Mouse (Mus musculus) liver, embryonic 15.5 days (tissue): ENCODE measurements at regions not wholly inside any gene's neighbourhood (a gene's known extent, or its start where the extent isn't known, plus 50 kb on each side); places are given as distances from the start of the nearest gene placed in this dataset.

ENCODE experiments used
- ATAC-seq: fragments of 200-750 bp; cut with Nextera tagmentation; 2 replicates; pipeline ENCODE4 v1.8.0; 2017; ENCODE audit warnings: moderate number of reproducible peaks, mild to moderate bottlenecking, moderate library complexity; ENCODE audit not compliant: insufficient read depth
- H3K27ac ChIP-seq: fragments of 300-500 bp; sonication (generic); replicated peaks from 2 replicates; pipeline ENCODE4 v1.5.1; 2015; ENCODE audit warnings: mild to moderate bottlenecking, inconsistent platforms
- H3K27me3 ChIP-seq: fragments of 300-500 bp; sonication (generic); 2 replicates; pipeline ENCODE4 v1.6.1; 2015; ENCODE audit warnings: mild to moderate bottlenecking, inconsistent platforms
- H3K36me3 ChIP-seq: fragments of 300-500 bp; sonication (generic); replicated peaks from 2 replicates; pipeline ENCODE4 v1.6.1; 2015; ENCODE audit warnings: moderate library complexity, mild to moderate bottlenecking, inconsistent platforms
- H3K4me1 ChIP-seq: fragments of 300-500 bp; sonication (generic); replicated peaks from 2 replicates; pipeline ENCODE4 v1.6.1; 2015; ENCODE audit warnings: inconsistent platforms
- H3K4me2 ChIP-seq: fragments of 300-500 bp; sonication (generic); 2 replicates; pipeline ENCODE4 v1.6.1; 2015; ENCODE audit warnings: moderate library complexity, mild to moderate bottlenecking, inconsistent platforms
- H3K4me3 ChIP-seq: fragments of 300-500 bp; sonication (generic); replicated peaks from 2 replicates; pipeline ENCODE4 v1.5.1; 2015; ENCODE audit warnings: mild to moderate bottlenecking, inconsistent platforms
- H3K9ac ChIP-seq: fragments of 300-500 bp; sonication (generic); 2 replicates; pipeline ENCODE4 v1.6.1; 2015; ENCODE audit warnings: moderate library complexity, mild to moderate bottlenecking, inconsistent platforms
- H3K9me3 ChIP-seq: fragments of 300-500 bp; sonication (generic); replicated peaks from 2 replicates; pipeline ENCODE4 v1.6.1; 2016; ENCODE audit warnings: inconsistent platforms
- WGBS: fragments of 180-500 bp; shearing (Covaris S2); methylation state at CpG from one replicate; pipeline ENCODE4 v1.1.7; 2015; ENCODE audit warnings: mixed read lengths; ENCODE audit not compliant: insufficient replicate concordance; 5-methylcytosine and 5-hydroxymethylcytosine counted together

DNA sequence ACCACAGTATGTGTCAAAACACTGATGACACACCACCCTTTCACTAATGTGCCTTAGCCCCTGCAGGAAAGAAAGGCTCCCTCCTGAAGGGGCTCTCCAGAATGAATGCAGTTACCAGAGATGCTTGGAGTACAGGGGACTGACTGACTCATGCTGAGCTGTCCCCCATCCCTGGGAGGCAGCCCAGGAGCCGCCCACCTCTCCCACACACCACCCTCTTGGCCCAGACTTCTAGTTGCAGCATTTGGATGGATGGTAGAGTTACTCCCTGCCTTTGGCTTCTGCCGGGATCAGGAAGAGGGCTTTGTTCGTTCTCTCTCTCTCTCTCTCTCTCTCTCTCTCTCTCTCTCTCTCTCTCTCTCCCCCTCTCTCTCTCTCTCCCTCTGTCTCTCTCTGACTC lies 53.4 kb upstream of the Jun start:
- Histone ChIP-seq H3K27ac (no peak overlapping the region), H3K9ac (no peak overlapping the region), H3K4me3 (no peak overlapping the region), H3K9me3 (no peaks in the 10 kb centered on the region), H3K4me1 (peaks cover 9% of the 10 kb centered on the region; the same call in 1 of the 2 replicates), H3K27me3 (peaks cover 13% of the 10 kb centered on the region), H3K4me2 (no peak overlapping the region), H3K36me3 (no peaks in the 10 kb centered on the region)
- 17% methylated on average over 3 of the region's 3 CpGs for WGBS
- ATAC-seq = no peak

- no peaks in the 10 kb centered on the region for H3K9me3 ChIP-seq
- peak overlapping the region; percentile 37 for H3K4me2 ChIP-seq
- no peaks in the 10 kb centered on the region for H3K36me3 ChIP-seq
- peak; percentile 60 for ATAC-seq
- no peak overlapping the region for H3K9ac ChIP-seq
- peaks cover 13% of the 10 kb centered on the region for H3K27me3 ChIP-seq
- H3K4me3 ChIP-seq = no peak overlapping the region
- peaks cover 9% of the 10 kb centered on the region; the same call in 1 of the 2 replicates for H3K4me1 ChIP-seq
- no peak overlapping the region for H3K27ac ChIP-seq
- 13% methylated on average over 16 of the region's 16 CpGs for WGBS
Measured at GRCm38 (mm10) chr4:95105926-95106622, 54.1 kb upstream of the Jun start.

GRCm38 (mm10) chr4:95106881-95107665 lies 55.1 kb upstream of the Jun start:
- H3K27me3 ChIP-seq = peaks cover 13% of the 10 kb centered on the region
- ATAC-seq = no peak
- H3K27ac ChIP-seq = no peak overlapping the region
- no peaks in the 10 kb centered on the region for H3K9me3 ChIP-seq
- no peak overlapping the region for H3K9ac ChIP-seq
- no peaks in the 10 kb centered on the region for H3K36me3 ChIP-seq
- no peak overlapping the region for H3K4me2 ChIP-seq
- no peak overlapping the region for H3K4me3 ChIP-seq
- H3K4me1 ChIP-seq = peaks cover 9% of the 10 kb centered on the region; the same call in 1 of the 2 replicates
- WGBS = 37% methylated on average over 10 of the region's 10 CpGs

GRCm38 (mm10) chr4:95108811-95109210 lies 56.8 kb upstream of the Jun start:
- peaks cover 13% of the 10 kb centered on the region for H3K27me3 ChIP-seq
- no peak overlapping the region for H3K27ac ChIP-seq
- peaks cover 9% of the 10 kb centered on the region; the same call in 1 of the 2 replicates for H3K4me1 ChIP-seq
- H3K9ac ChIP-seq = no peak overlapping the region
- no peak for ATAC-seq
- WGBS = 64% methylated on average over 6 of the region's 6 CpGs
- H3K4me2 ChIP-seq = no peak overlapping the region
- no peak overlapping the region for H3K4me3 ChIP-seq
- no peaks in the 10 kb centered on the region for H3K9me3 ChIP-seq
- no peaks in the 10 kb centered on the region for H3K36me3 ChIP-seq

GRCm38 (mm10) chr4:95110828-95111227 lies 58.8 kb upstream of the Jun start:
- Histone ChIP-seq H3K4me1 (peaks cover 9% of the 10 kb centered on the region; the same call in 1 of the 2 replicates), H3K4me2 (no peak overlapping the region), H3K27me3 (peaks cover 9% of the 10 kb centered on the region), H3K27ac (no peak overlapping the region), H3K9ac (no peak overlapping the region), H3K9me3 (no peaks in the 10 kb centered on the region), H3K36me3 (no peaks in the 10 kb centered on the region), H3K4me3 (no peak overlapping the region)
- WGBS = 70% methylated on average over 8 of the region's 8 CpGs
- no peak for ATAC-seq

DNA sequence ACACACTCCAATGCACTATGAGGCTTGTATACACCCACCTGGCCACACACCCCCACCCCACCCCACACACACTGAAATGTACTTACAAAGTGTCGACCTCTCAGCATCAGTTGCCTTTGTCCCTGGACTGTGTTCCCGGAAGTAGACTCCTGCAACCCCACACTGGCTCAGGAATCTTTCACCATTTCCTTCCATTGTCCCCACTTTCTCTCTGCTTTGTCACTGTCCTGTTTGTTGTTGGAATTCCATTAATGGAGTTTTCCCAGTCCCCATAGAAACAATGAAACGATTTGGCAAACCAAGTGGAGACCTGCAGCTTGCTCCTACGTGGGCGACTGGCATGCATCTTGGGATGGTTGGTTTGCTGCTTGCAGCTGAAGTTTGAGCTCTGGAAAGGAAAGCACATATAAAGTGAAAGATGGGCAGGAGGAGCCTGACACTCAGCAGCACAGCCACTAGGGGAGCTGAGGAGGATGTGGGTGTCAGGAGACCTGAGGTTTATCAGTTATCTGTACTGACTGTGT lies 65.2 kb upstream of the Jun start:
- Histone ChIP-seq H3K9me3 (no peaks in the 10 kb centered on the region), H3K27ac (no peak overlapping the region), H3K9ac (no peak overlapping the region), H3K27me3 (no peaks in the 10 kb centered on the region), H3K36me3 (no peaks in the 10 kb centered on the region), H3K4me3 (no peak overlapping the region), H3K4me1 (peaks cover 4% of the 10 kb centered on the region; the same call in 1 of the 2 replicates), H3K4me2 (no peak overlapping the region)
- WGBS = 27% methylated on average over 5 of the region's 5 CpGs
- ATAC-seq = no peak

GRCm38 (mm10) chr4:95120876-95121275 lies 68.9 kb upstream of the Jun start:
- WGBS = 58% methylated on average over 1 of the region's 1 CpGs
- H3K36me3 ChIP-seq = no peaks in the 10 kb centered on the region
- ATAC-seq = no peak
- H3K9ac ChIP-seq = no peak overlapping the region
- no peaks in the 10 kb centered on the region for H3K9me3 ChIP-seq
- H3K4me3 ChIP-seq = no peak overlapping the region
- H3K27me3 ChIP-seq = no peaks in the 10 kb centered on the region
- no peak overlapping the region for H3K4me2 ChIP-seq
- H3K4me1 ChIP-seq = peaks cover 4% of the 10 kb centered on the region; the same call in 1 of the 2 replicates
- no peak overlapping the region for H3K27ac ChIP-seq

- Histone ChIP-seq H3K9me3 (no peaks in the 10 kb centered on the region), H3K27ac (no peak overlapping the region), H3K36me3 (no peaks in the 10 kb centered on the region), H3K27me3 (no peaks in the 10 kb centered on the region), H3K4me1 (no peaks in the 10 kb centered on the region), H3K9ac (no peak overlapping the region), H3K4me2 (no peak overlapping the region), H3K4me3 (no peak overlapping the region)
- no peak for ATAC-seq
- WGBS = 67% methylated on average over 1 of the region's 1 CpGs
Measured at GRCm38 (mm10) chr4:95125346-95125745, 73.3 kb upstream of the Jun start.

DNA sequence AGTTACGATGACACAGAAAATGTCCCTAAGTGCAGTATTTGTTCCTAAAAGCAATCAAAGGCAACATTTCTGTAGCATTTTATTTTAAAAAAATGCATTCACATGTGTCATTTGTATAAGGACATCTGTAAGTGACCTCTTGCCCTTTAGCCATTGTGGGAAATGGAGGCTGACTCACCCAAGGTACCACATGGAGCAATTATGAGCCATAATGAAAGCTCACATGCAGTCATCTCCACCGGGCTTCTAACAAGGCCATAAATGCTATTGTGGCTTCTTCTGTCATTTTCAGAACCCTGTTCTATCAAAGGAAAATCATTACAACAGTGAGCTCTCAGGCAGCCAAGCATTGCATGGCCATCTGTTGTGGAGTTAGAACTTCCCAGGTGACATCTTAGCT lies 75.9 kb upstream of the Jun start:
- Histone ChIP-seq H3K4me1 (no peaks in the 10 kb centered on the region), H3K4me3 (no peak overlapping the region), H3K9ac (no peak overlapping the region), H3K9me3 (no peaks in the 10 kb centered on the region), H3K4me2 (no peak overlapping the region), H3K27ac (no peak overlapping the region), H3K36me3 (no peaks in the 10 kb centered on the region), H3K27me3 (no peaks in the 10 kb centered on the region)
- ATAC-seq = no peak
- 53% methylated on average over 2 of the region's 2 CpGs for WGBS

GRCm38 (mm10) chr4:95133815-95134214 lies 81.8 kb upstream of the Jun start:
- no peak for ATAC-seq
- Histone ChIP-seq H3K4me1 (no peaks in the 10 kb centered on the region), H3K4me2 (no peak overlapping the region), H3K36me3 (no peaks in the 10 kb centered on the region), H3K4me3 (no peak overlapping the region), H3K9ac (no peak overlapping the region), H3K27ac (no peak overlapping the region), H3K27me3 (0 out of 2 replicates have a peak, but pooled peaks cover 8% of the 10 kb centered on the region), H3K9me3 (no peaks in the 10 kb centered on the region)
- WGBS = 60% methylated on average over 3 of the region's 3 CpGs

DNA sequence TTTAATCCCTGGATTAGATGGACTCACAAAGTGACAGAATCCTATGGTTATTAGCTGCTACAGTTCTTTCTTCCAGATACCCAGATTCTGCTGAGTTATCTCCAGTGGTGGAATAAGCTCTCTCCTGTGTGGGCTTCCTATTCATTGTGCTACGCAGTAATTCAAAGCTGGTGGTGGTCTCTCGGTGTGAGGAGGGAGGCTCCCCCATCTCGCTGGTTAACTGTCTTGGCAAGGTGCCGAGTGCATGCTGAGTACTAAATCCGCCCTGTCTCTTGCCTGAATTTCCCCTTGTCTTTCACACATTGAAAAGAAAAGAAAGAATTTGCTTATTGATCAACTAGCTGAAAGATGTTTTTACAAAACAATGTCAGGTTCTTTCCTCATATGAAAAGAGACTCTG lies 82.6 kb upstream of the Jun start:
- Histone ChIP-seq H3K9ac (no peak overlapping the region), H3K4me2 (no peak overlapping the region), H3K4me1 (no peaks in the 10 kb centered on the region), H3K9me3 (no peaks in the 10 kb centered on the region), H3K27ac (no peak overlapping the region), H3K36me3 (no peaks in the 10 kb centered on the region), H3K27me3 (0 out of 2 replicates have a peak, but pooled peaks cover 8% of the 10 kb centered on the region), H3K4me3 (no peak overlapping the region)
- no peak for ATAC-seq
- 67% methylated on average over 5 of the region's 5 CpGs for WGBS
